Mouse (Mus musculus): ENCODE data around the gene Slc22a16.
"Not testable (repeated sequence)": the region's sequence is repeated elsewhere in the genome, so short reads cannot be mapped to it uniquely, and the experiment has no call there.

Gene Slc22a16

DNA sequence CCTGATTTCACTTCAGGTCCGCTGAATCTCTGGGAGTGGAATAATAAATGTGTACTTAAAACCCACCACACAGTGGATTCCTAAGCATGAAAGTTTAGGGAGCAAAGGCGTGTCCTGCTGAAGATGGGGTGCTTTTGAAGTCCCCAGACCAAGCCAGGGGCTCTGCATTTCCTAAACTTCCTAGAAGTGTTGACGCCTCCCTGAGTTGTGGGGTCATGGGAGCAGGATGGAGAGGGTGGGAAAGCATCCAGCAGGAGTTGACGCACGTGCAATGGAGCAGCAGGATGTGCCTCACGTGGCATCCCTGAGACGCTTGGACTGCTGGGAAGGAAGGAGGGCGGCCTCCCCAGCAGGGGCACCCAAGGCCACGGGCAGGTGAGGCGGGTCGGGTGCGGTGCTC, at the start of gene Slc22a16:
Slc22a16 (plus strand) TSS at position 301 of the 400 bp plus-strand sequence.
- DNase-seq = no peak

DNA sequence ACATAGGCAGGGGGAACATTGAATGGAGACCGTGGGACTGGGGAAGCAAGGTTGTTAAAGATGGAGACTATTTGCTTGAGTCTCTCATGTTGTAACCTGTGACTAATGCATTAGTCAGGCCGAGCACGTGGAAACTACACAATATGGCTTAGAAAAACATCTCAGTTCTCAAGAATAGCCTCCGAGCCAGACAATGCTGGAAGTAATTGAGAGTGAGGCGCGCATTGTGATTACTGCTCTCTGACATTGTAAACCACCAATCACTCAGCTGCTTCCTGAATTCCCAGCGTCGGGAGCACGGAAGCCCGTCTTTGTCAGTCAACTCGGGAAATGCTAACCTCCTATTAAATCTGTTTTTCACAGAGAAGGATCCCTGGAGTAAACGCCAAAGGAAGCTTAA, 48.6 kb upstream of the Slc22a16 start:
- peak; percentile 48 for DNase-seq

DNA sequence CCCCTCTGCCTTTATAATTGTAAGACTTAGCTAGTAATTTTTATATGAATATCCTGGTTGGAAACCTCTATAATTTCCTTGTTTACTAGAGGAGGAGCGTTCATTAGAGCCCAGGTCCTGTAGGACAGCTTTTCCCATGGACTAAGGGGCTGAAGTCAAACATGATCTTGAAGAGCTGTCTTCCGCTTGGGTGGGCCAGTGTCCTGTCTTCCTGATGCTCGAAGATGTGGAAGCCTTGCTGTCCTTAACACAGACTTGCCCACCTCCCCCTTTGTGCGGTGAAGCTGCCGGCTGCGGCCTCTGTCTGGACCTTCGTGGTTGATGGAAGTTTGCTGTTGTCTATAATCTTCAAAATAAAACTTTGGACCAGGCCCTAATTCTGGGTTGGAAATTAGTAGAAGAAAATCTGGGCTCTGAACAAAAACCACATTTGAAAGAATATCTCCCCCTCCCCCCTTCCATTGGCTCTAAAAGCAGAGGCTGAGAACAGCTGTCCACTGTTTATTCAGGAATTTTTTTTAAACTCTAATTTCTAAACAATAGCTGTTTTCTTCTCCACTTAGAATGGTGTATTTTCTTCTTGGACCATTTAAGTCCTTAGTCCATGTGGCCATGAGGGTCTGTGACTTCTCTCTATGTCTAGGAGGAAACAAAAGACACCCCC, 46.7 kb upstream of the Slc22a16 start:
- DNase-seq = no peak

DNA sequence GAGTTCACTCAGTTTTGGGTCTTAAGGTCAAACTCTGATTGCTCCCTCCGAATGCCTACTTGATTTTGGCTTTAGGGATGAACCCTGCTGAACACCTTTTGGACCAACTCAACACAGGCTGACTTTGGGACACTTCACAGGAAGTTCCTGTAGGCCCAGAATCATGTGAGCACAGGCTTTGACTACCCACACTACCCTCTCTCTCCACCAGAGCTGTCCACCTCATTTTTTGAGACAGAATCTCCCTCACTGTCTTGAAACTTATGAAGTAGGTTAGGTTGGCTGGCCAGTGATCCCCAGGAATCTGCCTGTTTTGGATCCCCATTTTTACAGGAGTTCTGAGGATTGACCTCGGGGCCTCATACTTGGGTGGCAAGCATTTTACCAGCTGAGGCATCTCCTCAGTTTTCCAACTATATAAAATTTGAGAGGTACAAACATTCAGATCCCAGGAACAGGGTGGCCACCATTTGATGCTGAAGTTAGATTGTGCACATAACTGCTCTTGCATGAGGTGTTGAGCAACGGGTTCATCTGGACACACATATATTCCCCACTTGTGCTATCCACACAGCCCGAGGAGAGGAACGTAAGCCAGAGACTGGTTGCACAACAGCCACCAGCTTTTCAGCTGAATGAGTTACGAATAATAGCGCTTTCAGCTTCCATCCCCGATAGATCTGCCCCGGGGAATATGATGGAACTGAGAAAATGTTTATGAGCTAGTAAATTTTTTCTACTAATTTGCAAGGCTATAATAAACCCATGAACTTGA, 45.9 kb upstream of the Slc22a16 start:
- peak; percentile 53 for DNase-seq

DNA sequence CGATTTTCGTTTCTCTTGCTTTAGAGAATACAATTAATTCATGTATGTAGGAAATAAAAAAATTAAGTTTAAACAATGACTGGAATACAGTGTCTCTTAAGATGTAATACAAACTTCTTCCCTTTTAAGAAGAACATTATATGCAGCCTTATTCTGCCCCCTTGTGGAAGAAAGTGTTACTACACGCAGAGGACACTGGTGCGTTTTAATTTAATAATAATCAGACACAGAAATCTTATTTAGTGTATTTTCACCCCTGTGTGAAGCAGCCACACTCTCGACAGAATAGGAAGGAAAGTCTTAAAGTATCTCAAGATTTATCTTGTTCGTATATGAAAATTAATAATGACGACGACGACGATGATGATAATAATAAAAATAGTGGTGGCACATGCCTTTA, 45.1 kb upstream of the Slc22a16 start:
- peak; percentile 93 for DNase-seq

DNA sequence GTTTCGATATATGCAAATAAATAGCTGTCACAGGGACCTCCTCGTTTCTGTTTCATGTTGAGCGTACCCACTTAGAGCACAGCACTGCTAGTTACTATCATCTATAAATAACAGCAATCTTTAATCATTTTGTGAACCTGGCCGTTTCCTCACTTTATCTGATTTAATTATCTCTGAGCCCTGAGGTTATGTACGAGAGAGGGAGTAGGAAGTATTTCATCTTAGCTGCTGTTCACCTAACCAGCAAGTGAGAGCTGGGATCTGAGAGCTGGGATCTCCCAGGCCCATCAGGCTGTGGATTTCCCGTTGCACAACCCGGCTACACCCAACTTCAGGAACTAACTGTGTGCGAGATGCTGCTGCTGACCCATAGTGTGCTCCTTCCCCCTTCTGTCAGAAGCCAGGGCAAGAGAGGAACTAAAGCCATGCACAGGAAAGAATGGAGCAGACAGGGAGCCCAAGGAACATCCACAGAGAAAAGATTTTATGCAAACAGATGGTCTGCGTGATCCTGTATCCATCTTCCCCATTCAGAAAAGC, 44.5 kb upstream of the Slc22a16 start:
- peak; percentile 38 for DNase-seq

DNA sequence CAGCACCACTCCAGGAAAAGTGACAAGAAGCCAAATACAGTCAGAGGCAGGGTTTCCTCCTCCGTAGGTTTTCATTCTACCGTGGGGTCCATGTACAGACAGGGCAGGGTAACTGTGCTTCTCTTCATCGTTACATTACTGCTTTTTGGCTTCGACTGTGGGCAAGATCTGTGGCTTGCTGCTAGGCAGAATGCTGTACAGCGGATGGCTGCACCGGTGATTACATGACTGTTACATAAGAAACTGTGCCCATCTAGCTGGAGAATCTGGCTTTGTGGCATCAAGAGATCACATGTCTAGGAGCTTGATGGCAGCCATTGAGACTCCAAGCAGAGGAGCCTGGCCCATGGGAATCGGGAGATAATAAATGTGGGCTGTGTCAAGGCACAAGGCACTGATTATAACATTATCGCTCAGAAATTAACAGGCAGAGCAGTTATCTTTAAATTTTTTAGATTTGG, 43.8 kb upstream of the Slc22a16 start:
- no peak for DNase-seq

DNA sequence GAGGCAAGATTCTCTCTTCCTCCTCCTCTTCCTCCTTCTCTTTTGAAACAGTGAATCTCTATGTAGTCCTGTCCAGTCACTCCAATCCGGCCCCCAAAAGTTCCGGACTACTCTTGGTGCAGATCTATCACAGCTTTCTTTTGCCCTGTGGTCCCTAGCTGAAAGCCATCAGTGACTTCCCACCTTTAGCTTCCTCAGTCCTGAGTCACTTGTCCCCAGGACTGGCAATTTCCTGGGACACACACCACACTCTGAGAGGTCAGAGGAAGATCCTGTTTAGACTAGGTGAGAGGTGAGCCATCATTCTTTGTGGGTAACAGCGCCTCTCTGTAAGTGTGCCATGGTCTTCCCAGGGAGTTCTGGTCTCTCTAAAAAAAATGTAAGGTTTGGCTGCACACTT, 43.1 kb upstream of the Slc22a16 start:
- no peak for DNase-seq

DNA sequence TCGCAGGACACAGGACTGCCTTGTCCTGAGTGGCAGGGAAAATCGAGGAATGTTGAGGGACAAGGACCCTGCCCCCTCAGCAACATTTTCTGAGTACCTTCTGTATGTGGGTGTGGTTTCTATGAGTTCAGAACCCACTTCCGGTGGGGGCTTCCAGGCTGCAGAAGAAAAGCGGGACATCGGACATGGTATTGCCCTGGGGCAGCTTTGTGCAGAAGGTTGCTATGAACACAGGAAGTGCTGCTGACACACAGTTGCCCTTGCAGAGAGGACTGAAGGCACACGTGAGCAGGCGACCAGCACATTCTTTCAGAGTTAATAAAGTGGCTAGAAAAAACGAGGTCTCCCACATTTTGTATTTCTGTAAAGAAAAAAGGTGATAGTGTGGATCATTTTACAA, 42.6 kb upstream of the Slc22a16 start:
- peak; percentile 50 for DNase-seq

DNA sequence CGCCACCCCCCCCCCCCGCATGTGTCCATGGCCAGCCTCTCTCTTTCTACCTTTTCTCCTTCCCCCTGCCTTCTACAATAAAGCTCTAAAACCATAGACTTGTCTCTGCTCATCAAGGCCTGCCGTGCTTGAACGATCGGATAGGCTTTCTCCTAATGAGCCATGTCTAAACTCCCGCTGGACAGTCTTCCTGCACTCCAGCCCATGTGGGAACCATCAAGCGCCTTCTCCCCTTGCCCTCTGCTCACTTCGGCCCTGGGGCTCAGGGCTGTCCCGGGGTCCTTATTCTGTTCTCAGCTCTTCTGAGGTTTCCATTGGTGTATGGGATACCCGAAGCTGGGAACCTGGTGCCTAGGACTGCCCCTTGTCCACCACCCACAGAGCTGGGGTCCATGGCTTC, 41.5 kb upstream of the Slc22a16 start:
- DNase-seq = no peak

DNA sequence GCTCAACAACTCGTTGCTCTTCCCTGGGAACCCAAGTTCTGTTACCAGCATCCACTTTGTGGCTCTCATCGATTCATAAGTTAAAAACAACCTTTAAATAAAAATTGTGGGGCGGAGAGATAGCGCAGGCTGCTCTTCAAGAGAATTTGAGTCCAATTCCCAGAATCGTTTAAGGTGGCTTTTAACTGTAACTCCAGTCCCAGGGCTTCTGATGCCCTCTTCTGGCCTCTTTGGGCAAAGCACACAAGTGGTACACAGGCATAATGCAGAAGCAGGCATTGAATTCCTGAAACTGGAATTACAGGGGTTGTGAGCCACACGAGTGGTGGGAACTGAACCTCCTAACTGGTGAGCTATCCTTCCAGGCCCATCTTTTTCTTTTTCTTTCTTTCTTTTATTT, 40.5 kb upstream of the Slc22a16 start:
- DNase-seq = peak; percentile 84

DNA sequence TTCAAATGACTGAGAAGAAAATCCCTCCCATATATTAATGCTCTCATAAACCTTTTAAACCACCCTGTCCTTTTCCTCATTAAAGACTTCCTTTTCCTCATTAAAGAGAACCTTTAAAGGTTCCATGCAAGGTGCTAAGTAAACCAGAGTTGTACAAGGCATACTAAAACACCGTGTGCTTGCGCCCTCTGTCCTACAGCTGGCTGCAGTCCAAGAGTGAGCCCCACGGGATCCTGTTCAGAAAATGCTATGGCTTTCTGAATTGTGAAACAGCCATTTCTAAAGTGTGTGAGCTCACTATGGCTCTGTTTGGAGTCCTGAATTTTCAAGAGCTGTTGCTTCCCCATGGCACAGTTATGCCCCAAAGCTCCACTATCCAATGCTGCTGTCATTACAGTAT, 39.5 kb upstream of the Slc22a16 start:
- DNase-seq = no peak

DNA sequence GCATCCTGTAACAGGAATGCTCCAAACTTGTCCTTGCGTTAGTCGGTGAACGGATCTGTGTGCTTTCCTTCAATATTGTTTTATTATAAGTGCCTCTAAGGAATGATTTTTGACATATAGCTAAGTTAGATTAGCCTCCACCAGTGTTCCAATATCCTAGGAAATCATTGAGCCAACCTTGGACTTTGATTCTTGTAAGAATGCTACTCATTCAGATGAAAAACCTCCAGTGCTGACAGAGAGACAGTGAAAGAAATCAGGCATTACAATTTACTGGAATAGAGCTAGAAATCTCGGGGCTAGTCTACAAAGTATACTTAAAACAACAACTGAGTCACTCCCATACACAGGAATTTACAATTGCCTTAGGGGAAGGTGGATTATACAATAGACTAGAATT, 37.5 kb upstream of the Slc22a16 start:
- DNase-seq = not testable (repeated sequence)

DNA sequence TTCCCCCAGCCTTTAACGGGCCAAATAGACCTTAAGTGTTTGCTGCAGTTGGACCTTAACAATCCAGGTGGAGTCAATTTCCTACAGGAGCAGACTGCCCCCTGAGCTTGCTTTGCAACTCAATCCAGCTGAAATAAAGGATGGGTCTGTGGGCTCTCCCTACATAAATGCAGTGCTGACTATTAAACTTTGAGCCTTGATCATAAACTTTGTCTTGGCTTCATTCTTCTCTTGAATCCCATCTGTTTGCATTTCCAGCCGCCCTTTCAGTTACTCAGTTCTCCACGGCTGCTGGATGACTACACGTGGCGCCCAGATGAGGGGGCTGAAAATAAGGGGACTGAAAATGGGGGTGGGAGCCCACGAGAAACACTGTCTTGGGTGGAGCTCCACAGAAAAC, 28.8 kb upstream of the Slc22a16 start:
- no peak for DNase-seq

DNA sequence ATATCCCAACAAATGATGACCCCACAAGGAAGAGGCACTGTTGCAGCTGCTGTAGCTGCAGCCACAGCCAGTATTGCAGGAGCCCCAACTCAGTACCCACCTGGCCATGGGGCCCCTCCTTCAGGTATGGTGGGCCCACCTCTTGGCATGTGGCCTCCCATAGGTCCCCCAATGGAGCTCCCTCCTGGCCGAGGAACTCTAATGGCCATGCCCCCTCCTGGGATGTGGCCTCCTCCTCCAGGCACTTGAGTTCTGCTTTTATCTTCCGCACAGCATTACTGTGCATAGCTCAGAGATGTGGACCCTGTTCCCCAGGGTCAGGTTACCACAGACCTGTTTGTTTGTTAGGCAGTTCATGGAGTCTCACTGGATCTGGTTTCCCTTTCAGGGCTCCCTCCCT, 20.8 kb upstream of the Slc22a16 start:
- no peak for DNase-seq

DNA sequence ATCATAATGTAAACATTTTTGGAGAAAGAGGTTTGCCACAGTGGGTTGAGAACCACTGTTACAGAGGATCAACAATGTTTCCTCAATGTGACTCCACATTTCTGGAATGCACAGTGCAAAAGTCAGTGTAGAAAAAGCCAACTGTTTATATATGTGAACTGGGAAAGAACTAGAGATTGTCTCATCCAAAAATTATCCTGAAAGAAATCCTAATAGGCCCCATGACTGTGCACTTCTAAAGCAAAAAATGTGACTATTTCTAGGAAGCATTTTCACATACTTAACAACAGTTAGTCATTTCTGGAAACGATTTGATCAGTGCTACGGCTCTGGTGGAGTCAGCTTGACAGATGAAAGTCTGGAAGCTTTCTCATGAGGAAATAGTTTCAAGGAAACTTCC, 18.3 kb upstream of the Slc22a16 start:
- no peak for DNase-seq

DNA sequence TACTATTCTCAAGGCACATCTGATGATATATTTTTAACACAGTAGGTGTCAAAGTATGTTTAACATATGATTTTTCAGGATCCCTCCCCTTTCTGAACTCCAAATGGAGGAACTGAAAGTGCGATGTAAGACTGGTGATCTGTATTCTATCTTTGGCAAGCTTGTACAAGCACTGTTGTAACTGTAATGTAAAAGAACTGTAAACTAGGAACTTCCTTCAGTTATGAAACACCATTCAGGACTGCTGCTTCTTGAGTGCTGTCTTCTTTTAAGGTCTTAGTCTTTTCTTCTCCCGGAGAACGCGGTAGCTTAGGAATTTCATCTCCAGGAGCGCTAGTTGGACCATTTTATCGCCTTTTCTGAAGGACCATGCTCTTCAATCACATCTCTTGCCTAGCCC, 4.4 kb upstream of the Slc22a16 start:
- DNase-seq = not testable (repeated sequence)

DNA sequence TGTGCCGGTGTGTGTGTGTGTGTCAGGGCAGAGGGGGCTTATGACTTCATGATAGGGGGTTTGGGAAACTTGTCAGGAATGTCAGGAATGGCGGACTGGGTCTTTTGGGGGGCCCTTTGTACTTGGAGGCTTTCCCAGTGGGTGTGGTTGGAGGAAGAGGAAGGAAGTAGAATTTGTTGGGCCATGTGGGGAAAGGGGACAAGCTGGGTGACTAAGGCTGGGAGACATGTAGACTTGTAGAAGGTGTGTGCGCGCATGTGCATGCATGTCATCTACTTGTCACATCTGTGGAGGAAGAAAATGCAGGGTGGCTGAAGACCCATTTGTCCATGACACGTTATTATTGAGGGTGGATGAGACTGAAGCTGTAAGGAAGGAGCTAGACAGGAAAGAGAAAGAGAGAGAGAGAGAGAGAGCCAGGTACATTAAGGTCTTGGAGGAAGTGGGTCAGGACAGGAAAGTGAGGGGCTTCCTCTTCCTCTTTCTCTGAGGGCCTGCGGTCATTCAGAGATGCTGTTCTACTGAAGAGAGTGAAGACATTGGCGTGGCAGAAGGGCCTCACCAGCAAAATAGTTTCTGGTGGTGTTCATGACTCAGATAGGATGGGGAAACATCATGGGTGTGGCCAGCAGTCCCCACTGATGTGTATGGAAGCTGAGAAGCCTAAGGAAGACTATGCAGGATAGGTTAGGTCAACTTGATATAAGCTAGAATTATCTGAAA, 5.9 kb downstream of the Slc22a16 start:
- no peak for DNase-seq

DNA sequence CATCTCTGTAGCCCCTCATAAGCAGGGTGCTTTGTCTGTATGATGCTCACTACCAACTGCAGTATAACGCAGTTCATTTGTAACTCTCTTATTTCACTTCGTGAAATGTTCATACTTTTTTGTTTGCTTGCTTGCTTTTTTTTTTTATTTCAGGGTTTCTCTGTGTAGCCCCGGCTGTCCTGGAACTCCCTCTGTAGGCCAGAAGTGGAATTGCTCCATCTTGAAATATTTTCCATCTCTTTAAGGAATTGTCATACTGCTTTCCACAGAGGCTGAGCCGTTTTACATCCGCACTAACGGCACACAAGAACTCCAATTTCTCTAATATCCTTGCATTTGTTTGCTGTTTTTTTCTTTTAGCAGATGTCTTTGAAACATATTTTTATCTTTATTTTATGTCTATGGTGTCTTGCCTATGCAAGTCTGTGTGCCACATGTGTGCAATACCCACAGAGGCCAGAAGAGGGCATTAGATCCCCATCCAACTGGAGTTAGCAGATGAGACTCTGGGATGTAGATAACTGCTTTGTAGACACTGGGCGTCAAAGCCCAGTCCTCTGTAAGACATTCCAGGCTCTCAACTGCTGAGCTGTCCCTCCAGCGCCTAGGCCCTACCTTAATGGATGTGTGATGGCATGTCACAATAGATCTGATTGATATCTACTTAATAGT, 13.6 kb downstream of the Slc22a16 start:
- DNase-seq = peak; percentile 9

DNA sequence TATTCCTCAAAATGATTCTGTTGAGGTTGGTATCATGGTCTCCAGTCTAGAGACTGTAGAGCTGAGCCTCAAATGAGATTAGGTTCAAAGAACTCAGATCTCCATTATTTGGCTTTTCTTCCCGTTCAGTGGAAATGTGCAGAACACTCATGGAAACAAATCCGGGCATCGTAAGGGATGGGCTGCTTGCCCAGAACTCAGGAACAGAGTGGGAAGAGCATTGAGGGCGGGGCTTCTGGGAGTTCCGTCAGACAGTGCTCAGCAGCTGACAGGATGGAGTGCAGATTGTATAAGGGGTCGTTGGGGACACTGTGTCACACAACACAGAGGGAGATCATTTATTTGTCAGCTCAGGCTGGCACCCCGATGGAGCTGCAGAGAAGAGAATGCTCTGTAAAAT, 22.1 kb downstream of the Slc22a16 start:
- DNase-seq = no peak

DNA sequence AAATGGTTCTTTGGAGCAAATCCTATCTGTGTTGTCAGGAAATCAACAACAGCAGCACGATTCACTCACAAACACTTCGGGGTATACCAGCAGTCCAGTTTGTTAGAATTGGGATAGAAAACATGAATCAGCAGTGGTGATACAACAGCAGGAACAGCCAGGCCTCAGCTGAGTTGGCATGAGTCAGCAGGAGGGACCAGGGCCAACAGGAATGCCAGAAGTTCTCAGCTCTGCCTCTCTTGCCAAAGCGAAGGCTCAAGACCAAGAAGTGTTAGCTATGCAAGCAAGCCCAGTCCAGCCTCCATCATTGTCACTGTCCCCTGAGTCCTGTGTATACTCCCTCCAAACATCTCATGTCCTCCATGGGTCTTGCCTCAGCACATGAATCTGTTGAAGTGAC, 27.0 kb downstream of the Slc22a16 start:
- DNase-seq = peak; percentile 10

DNA sequence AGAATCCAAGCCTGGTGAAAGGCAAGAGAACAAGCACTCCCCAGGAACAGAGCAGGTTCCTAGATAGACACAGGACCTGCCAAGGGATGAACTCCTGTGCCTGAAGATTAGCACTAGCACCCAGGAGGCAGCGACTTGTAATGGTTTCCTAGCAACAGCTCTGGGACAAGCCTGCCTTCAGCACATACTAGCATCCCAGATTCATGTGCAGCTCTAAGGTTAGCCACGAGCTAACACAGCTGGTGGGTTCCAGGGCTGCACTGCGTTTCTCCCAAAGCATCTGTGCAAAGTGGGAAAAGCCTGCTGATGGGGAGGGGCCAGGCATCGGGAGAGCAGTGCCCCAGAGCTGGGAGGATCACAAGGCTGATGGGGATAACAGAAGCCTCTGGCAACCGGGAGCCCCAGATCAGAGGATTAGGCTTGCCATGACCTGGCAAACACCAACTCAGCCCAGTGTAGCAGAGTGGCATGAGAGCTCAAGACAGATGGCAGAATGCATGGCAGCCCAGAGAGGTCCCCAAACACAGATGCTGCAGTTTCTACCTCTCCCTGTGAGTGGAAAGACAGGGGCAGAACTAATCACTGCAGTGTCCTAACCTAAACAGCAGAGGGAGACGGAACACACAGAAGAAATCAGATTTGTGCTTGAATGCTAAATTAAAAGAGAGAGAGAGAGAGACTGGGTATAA, 34.7 kb downstream of the Slc22a16 start:
- DNase-seq = no peak
